Mouse (Mus musculus) forebrain, embryonic 13.5 days (tissue): Measurements from ENCODE around the gene Raver1. TPM values are rescaled to one million over a fixed set of nuclear protein-coding genes. Genes with fewer than 3 reads are reported as not detected.

Source experiments
- ATAC-seq: fragments of 200-750 bp; cut with Nextera tagmentation; 2 replicates; pipeline ENCODE4 v1.8.0; 2017
- H3K27ac ChIP-seq: fragments of 300-500 bp; sonication (generic); 2 replicates; pipeline ENCODE4 v1.5.1; 2015; ENCODE audit warnings: inconsistent platforms, mild to moderate bottlenecking, moderate library complexity
- H3K27me3 ChIP-seq: fragments of 300-500 bp; sonication (generic); 2 replicates; pipeline ENCODE4 v1.6.1; 2015; ENCODE audit warnings: mild to moderate bottlenecking, inconsistent platforms
- H3K36me3 ChIP-seq: fragments of 300-500 bp; sonication (generic); 2 replicates; pipeline ENCODE4 v1.6.1; 2015; ENCODE audit warnings: mild to moderate bottlenecking, inconsistent platforms; ENCODE audit not compliant: poor library complexity, severe bottlenecking
- H3K4me1 ChIP-seq: fragments of 300-500 bp; sonication (generic); 2 replicates; pipeline ENCODE4 v1.6.1; 2015; ENCODE audit warnings: inconsistent platforms
- H3K4me2 ChIP-seq: fragments of 300-500 bp; sonication (generic); 2 replicates; pipeline ENCODE4 v1.6.1; 2015; ENCODE audit warnings: inconsistent platforms, mild to moderate bottlenecking, moderate library complexity
- H3K4me3 ChIP-seq: fragments of 300-500 bp; sonication (generic); 2 replicates; pipeline ENCODE4 v1.5.1; 2015; ENCODE audit warnings: mild to moderate bottlenecking, inconsistent platforms
- H3K9ac ChIP-seq: fragments of 300-500 bp; sonication (generic); 2 replicates; pipeline ENCODE4 v1.6.1; 2015; ENCODE audit warnings: mild to moderate bottlenecking, inconsistent platforms
- H3K9me3 ChIP-seq: fragments of 300-500 bp; sonication (generic); replicated peaks from 2 replicates; pipeline ENCODE4 v1.6.1; 2016; ENCODE audit warnings: inconsistent platforms
- WGBS: fragments of 180-500 bp; shearing (Covaris S2); methylation state at CpG from one replicate; pipeline ENCODE4 v1.1.7; 2015; 5-methylcytosine and 5-hydroxymethylcytosine counted together
- polyA plus RNA-seq: library from polyadenylated mRNA; unstranded; fragments of >200 nt; fragmentation: Nextera tagmentation; extraction: Ambion mirVana; gene quantifications from 2 replicates; pipeline ENCODE4 v1.2.1, GENCODE M21; 2015

Raver1 gene
- 41.0 and 47.5 TPM in 2 replicates for polyA plus RNA-seq

GRCm38 (mm10) chr9:21091707-21092320 lies at the start of gene Raver1, which contains the start of gene Gm38431:
Raver1 (minus strand) TSS chr9:21092008.
Gm38431 (minus strand) TSS chr9:21091997.
- WGBS, result under 1% methylated on average over 54 of the region's 54 CpGs
- Histone ChIP-seq H3K4me3 (peak within 1 kb of the TSS; percentile 70), H3K27ac (peak within 1 kb of the TSS; percentile 85), H3K9me3 (no peaks in the 10 kb centered on the region), H3K9ac (peak within 1 kb of the TSS; percentile 78), H3K4me2 (peak within 1 kb of the TSS; percentile 91), H3K36me3 (peaks cover 37% of the 10 kb centered on the region), H3K4me1 (peaks cover 20% of the 10 kb centered on the region), H3K27me3 (no peaks in the 10 kb centered on the region)
- peak; percentile 100 for ATAC-seq

GRCm38 (mm10) chr9:21138386-21138785 lies 46.6 kb upstream of the Raver1 start:
- Histone ChIP-seq H3K36me3 (peaks cover 69% of the 10 kb centered on the region), H3K27me3 (no peaks in the 10 kb centered on the region), H3K4me1 (no peaks in the 10 kb centered on the region), H3K4me3 (no peak overlapping the region), H3K9me3 (no peaks in the 10 kb centered on the region), H3K9ac (no peak overlapping the region), H3K27ac (no peak overlapping the region), H3K4me2 (no peak overlapping the region)
- 89% methylated on average over 4 of the region's 4 CpGs for WGBS
- ATAC-seq, result no peak

- H3K4me3 ChIP-seq, result no peak overlapping the region
- ATAC-seq, result peak; percentile 48; the same call in 1 of the 2 replicates
- no peak overlapping the region for H3K4me2 ChIP-seq
- H3K36me3 ChIP-seq, result peaks cover 57% of the 10 kb centered on the region
- H3K9me3 ChIP-seq, result no peaks in the 10 kb centered on the region
- H3K4me1 ChIP-seq, result no peaks in the 10 kb centered on the region
- H3K9ac ChIP-seq, result no peak overlapping the region
- H3K27ac ChIP-seq, result no peak overlapping the region
- WGBS, result 53% methylated on average over 3 of the region's 3 CpGs
- H3K27me3 ChIP-seq, result no peaks in the 10 kb centered on the region
Measured at GRCm38 (mm10) chr9:21137229-21137628, 45.4 kb upstream of the Raver1 start.

- H3K27ac ChIP-seq, result no peak overlapping the region
- no peak overlapping the region for H3K4me2 ChIP-seq
- no peak for ATAC-seq
- H3K36me3 ChIP-seq, result peaks cover 49% of the 10 kb centered on the region
- 96% methylated on average over 6 of the region's 6 CpGs for WGBS
- no peaks in the 10 kb centered on the region for H3K27me3 ChIP-seq
- H3K4me3 ChIP-seq, result no peak overlapping the region
- H3K9ac ChIP-seq, result no peak overlapping the region
- H3K9me3 ChIP-seq, result no peaks in the 10 kb centered on the region
- H3K4me1 ChIP-seq, result no peaks in the 10 kb centered on the region
Measured at GRCm38 (mm10) chr9:21136401-21136800, 44.6 kb upstream of the Raver1 start.

- no peak for ATAC-seq
- Histone ChIP-seq H3K9ac (no peak overlapping the region), H3K36me3 (peaks cover 44% of the 10 kb centered on the region), H3K4me1 (no peaks in the 10 kb centered on the region), H3K4me3 (no peak overlapping the region), H3K27me3 (no peaks in the 10 kb centered on the region), H3K4me2 (no peak overlapping the region), H3K27ac (no peak overlapping the region), H3K9me3 (no peaks in the 10 kb centered on the region)
- WGBS, result 77% methylated on average over 1 of the region's 1 CpGs
Measured at GRCm38 (mm10) chr9:21135941-21136381, 44.2 kb upstream of the Raver1 start.

- WGBS, result 79% methylated on average over 4 of the region's 4 CpGs
- no peaks in the 10 kb centered on the region for H3K9me3 ChIP-seq
- ATAC-seq, result no peak
- no peak overlapping the region for H3K4me3 ChIP-seq
- H3K27ac ChIP-seq, result no peak overlapping the region
- no peaks in the 10 kb centered on the region for H3K27me3 ChIP-seq
- no peak overlapping the region for H3K9ac ChIP-seq
- peaks cover 3% of the 10 kb centered on the region for H3K4me1 ChIP-seq
- peaks cover 39% of the 10 kb centered on the region for H3K36me3 ChIP-seq
- no peak overlapping the region for H3K4me2 ChIP-seq
Measured at GRCm38 (mm10) chr9:21135329-21135890, 43.6 kb upstream of the Raver1 start.

GRCm38 (mm10) chr9:21134595-21135328 lies 43.0 kb upstream of the Raver1 start:
- H3K4me1 ChIP-seq, result peaks cover 7% of the 10 kb centered on the region
- WGBS, result 83% methylated on average over 9 of the region's 9 CpGs
- no peaks in the 10 kb centered on the region for H3K27me3 ChIP-seq
- H3K4me3 ChIP-seq, result no peak overlapping the region
- H3K9me3 ChIP-seq, result no peaks in the 10 kb centered on the region
- H3K27ac ChIP-seq, result no peak overlapping the region
- H3K4me2 ChIP-seq, result no peak overlapping the region
- ATAC-seq, result no peak
- H3K36me3 ChIP-seq, result peaks cover 32% of the 10 kb centered on the region
- no peak overlapping the region for H3K9ac ChIP-seq

- Histone ChIP-seq H3K9ac (no peak overlapping the region), H3K4me3 (no peak overlapping the region), H3K4me1 (peaks cover 7% of the 10 kb centered on the region), H3K4me2 (no peak overlapping the region), H3K27ac (no peak overlapping the region), H3K27me3 (no peaks in the 10 kb centered on the region), H3K9me3 (no peaks in the 10 kb centered on the region), H3K36me3 (peaks cover 17% of the 10 kb centered on the region)
- no peak for ATAC-seq
- 89% methylated on average over 9 of the region's 9 CpGs for WGBS
Measured at GRCm38 (mm10) chr9:21133064-21133707, 41.4 kb upstream of the Raver1 start.

GRCm38 (mm10) chr9:21132102-21132775 lies 40.4 kb upstream of the Raver1 start:
- Histone ChIP-seq H3K27ac (no peak overlapping the region), H3K9ac (no peak overlapping the region)
- WGBS, result 84% methylated on average over 12 of the region's 12 CpGs

GRCm38 (mm10) chr9:21131059-21131956 lies 39.5 kb upstream of the Raver1 start, which contains the start of gene Tyk2:
Tyk2 (minus strand) TSS chr9:21131243.
- H3K9me3 ChIP-seq, result no peaks in the 10 kb centered on the region
- peak; percentile 98 for ATAC-seq
- H3K9ac ChIP-seq, result peak within 1 kb of the TSS; percentile 70
- 6% methylated on average over 37 of the region's 37 CpGs for WGBS
- H3K27me3 ChIP-seq, result no peaks in the 10 kb centered on the region
- peaks cover 14% of the 10 kb centered on the region for H3K36me3 ChIP-seq
- peak within 1 kb of the TSS; percentile 76 for H3K4me2 ChIP-seq
- H3K27ac ChIP-seq, result 0 out of 2 replicates have a peak within 1 kb of the TSS, but pooled peaks have one; percentile 45
- peak within 1 kb of the TSS; percentile 62 for H3K4me3 ChIP-seq
- H3K4me1 ChIP-seq, result peaks cover 7% of the 10 kb centered on the region

More at GRCm38 (mm10) chr9:21132102-21132775, 40.4 kb upstream of the Raver1 start:
- Histone ChIP-seq H3K9me3 (no peaks in the 10 kb centered on the region), H3K4me1 (peaks cover 7% of the 10 kb centered on the region), H3K27me3 (no peaks in the 10 kb centered on the region), H3K4me2 (no peak overlapping the region), H3K36me3 (peaks cover 7% of the 10 kb centered on the region; the same call in 1 of the 2 replicates), H3K4me3 (no peak overlapping the region)
- ATAC-seq, result no peak

GRCm38 (mm10) chr9:21126259-21126627 lies 34.4 kb upstream of the Raver1 start:
- Histone ChIP-seq H3K27ac (no peak overlapping the region), H3K36me3 (peaks cover 52% of the 10 kb centered on the region), H3K27me3 (no peaks in the 10 kb centered on the region), H3K4me3 (no peak overlapping the region), H3K4me2 (no peak overlapping the region), H3K9me3 (no peaks in the 10 kb centered on the region), H3K9ac (no peak overlapping the region), H3K4me1 (peaks cover 7% of the 10 kb centered on the region)
- no peak for ATAC-seq
- WGBS, result 83% methylated on average over 2 of the region's 2 CpGs
